Mouse (Mus musculus) CH12.LX (cell line): ENCODE measurements around the gene Ell.

Experiments used
- CHD1 ChIP-seq: IDR thresholded peaks from 2 replicates; pipeline ENCODE4 v1.6.1; 2012; ENCODE audit warnings: low read depth, low read length, improper control_type of control experiment, inconsistent platforms
- CHD2 ChIP-seq: IDR thresholded peaks from 2 replicates; pipeline ENCODE4 v1.6.1; 2011; ENCODE audit warnings: low read length, improper control_type of control experiment
- CTCF ChIP-seq, 2 experiments: IDR thresholded peaks in 1 of 2; conservative IDR thresholded peaks in 1 of 2; 2 replicates each; pipeline ENCODE4 v1.5.1; 2011 to 2012; ENCODE audit warnings: low read depth in 2 of 2, low read length in 2 of 2, improper control_type of control experiment in 1 of 2, inconsistent platforms in 1 of 2, mild to moderate bottlenecking in 1 of 2, moderate library complexity in 1 of 2
- E2F4 ChIP-seq: IDR thresholded peaks from 2 replicates; pipeline ENCODE4 v1.6.1; 2011; ENCODE audit warnings: low read depth, low read length, improper control_type of control experiment; ENCODE audit not compliant: insufficient replicate concordance
- EP300 ChIP-seq: IDR thresholded peaks from 2 replicates; pipeline ENCODE4 v1.6.1; 2011; ENCODE audit warnings: low read length, improper control_type of control experiment
- HCFC1 ChIP-seq: IDR thresholded peaks from 2 replicates; pipeline ENCODE4 v1.6.1; 2012; ENCODE audit warnings: low read depth, mild to moderate bottlenecking, inconsistent platforms, low read length, improper control_type of control experiment
- JUN ChIP-seq: IDR thresholded peaks from 2 replicates; pipeline ENCODE4 v1.6.1; 2011; ENCODE audit warnings: low read depth, mild to moderate bottlenecking, low read length, improper control_type of control experiment, moderate library complexity; ENCODE audit not compliant: insufficient read depth
- MXI1 ChIP-seq: IDR thresholded peaks from 2 replicates; pipeline ENCODE4 v1.6.1; 2011; ENCODE audit warnings: mild to moderate bottlenecking, low read depth, low read length, improper control_type of control experiment
- MYC ChIP-seq: IDR thresholded peaks from 2 replicates; pipeline ENCODE4 v1.6.1; 2011; ENCODE audit warnings: low read depth, mild to moderate bottlenecking, improper control_type of control experiment, low read length
- NRF1 ChIP-seq: IDR thresholded peaks from 2 replicates; pipeline ENCODE4 v1.6.1; 2014; ENCODE audit warnings: low read depth, mild to moderate bottlenecking, inconsistent platforms, low read length, improper control_type of control experiment, moderate library complexity
- PAX5 ChIP-seq: IDR thresholded peaks from 2 replicates; pipeline ENCODE4 v1.6.1; 2012; ENCODE audit warnings: low read length, inconsistent platforms, mixed read lengths
- UBTF ChIP-seq: IDR thresholded peaks from 2 replicates; pipeline ENCODE4 v1.6.1; 2012; ENCODE audit warnings: low read depth, mild to moderate bottlenecking, inconsistent platforms, low read length, improper control_type of control experiment, moderate library complexity
- ZC3H11A ChIP-seq: IDR thresholded peaks from 2 replicates; pipeline ENCODE4 v1.6.1; 2012; ENCODE audit warnings: low read depth, mild to moderate bottlenecking, inconsistent platforms, low read length, improper control_type of control experiment
- ZMIZ1 ChIP-seq: IDR thresholded peaks from 2 replicates; pipeline ENCODE4 v1.6.1; 2012; ENCODE audit warnings: low read depth, mild to moderate bottlenecking, inconsistent platforms, low read length, improper control_type of control experiment

DNA sequence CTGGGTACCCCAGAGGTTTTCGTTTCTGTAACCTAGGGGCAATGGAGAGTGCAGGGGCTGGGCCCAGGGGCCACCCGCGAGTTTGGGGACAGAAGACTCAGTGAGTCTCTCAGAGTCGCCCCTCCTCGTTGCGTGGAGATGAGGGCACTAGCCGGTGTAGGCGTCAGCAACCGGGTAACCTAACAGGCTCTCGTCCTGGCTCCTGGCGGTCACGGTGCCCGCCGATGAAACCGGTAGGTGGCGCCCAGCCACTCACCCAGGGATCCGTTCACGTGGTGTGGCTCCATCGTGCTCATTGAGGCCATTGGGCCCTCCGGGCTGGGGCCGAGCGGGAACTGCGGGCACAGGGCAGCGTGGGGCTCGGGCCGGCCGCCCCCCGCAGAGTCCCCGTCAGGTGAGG, 59.0 kb downstream of the Ell start:
- TF ChIP-seq NRF1 (no peak), CTCF (conservative IDR thresholded peaks at IDR 0.05 in 1 of 2, IDR thresholded peaks at IDR 0.05 in 1 of 2; ENCODE audit: low read depth in 2 of 2, low read length in 2 of 2) (no peak), MXI1 (no peak), ZMIZ1 (no peak), ZC3H11A (no peak), CHD2 (no peak), MYC (no peak), CHD1 (no peak), PAX5 (no peak), EP300 (no peak), JUN (no peak), UBTF (no peak), HCFC1 (no peak), E2F4 (no peak)
